Mouse (Mus musculus): ENCODE data around the gene Tcf3. TPM values are rescaled to one million over a fixed set of nuclear protein-coding genes. Genes with fewer than 3 reads are reported as not detected.

Tcf3 gene
- polyA plus RNA-seq, 1 experiment: 101 TPM

GRCm38 (mm10) chr10:80412656-80413541, 20.5 kb downstream of the Tcf3 start:
- Histone ChIP-seq H3K4me1 (ENCODE audit: control insufficient read depth, insufficient read depth, insufficient read length, low read length) (no peaks in the 10 kb centered on the region; the same call in none of the 2 replicates), H3K27ac (ENCODE audit: insufficient read depth, low read depth, low read length) (no peak overlapping the region), H3K27me3 (ENCODE audit: control insufficient read depth, insufficient read depth, low read length) (no peaks in the 10 kb centered on the region), H3K4me3 (ENCODE audit: low read depth, low read length) (no peak overlapping the region), H3K36me3 (ENCODE audit: control insufficient read depth, insufficient read depth, low read length) (peaks cover 76% of the 10 kb centered on the region)
- WGBS: 81% methylated on average over 44 of the region's 44 CpGs
- TF ChIP-seq CTCF (IDR thresholded peaks at IDR 0.05; ENCODE audit: extremely low read depth, insufficient read length, insufficient replicate concordance, low read depth, low read length) (no peak), POLR2A (IDR thresholded peaks at IDR 0.05; ENCODE audit: low read depth, low read length) (no peak)

GRCm38 (mm10) chr10:80407924-80408323, 25.5 kb downstream of the Tcf3 start:
- no peak overlapping the region for H3K4me3 ChIP-seq (ENCODE audit: low read depth, low read length)
- 33% methylated on average over 4 of the region's 4 CpGs for WGBS
- H3K27ac ChIP-seq (ENCODE audit: insufficient read depth, low read depth, low read length): no peak overlapping the region
- peaks cover 13% of the 10 kb centered on the region for H3K4me1 ChIP-seq (ENCODE audit: control insufficient read depth, insufficient read depth, insufficient read length, low read length)
- no peaks in the 10 kb centered on the region for H3K27me3 ChIP-seq (ENCODE audit: control insufficient read depth, insufficient read depth, low read length)
- H3K36me3 ChIP-seq (ENCODE audit: control insufficient read depth, insufficient read depth, low read length): peaks cover 45% of the 10 kb centered on the region
- TF ChIP-seq POLR2A (IDR thresholded peaks at IDR 0.05; ENCODE audit: low read depth, low read length) (no peak), CTCF (IDR thresholded peaks at IDR 0.05; ENCODE audit: extremely low read depth, insufficient read length, insufficient replicate concordance, low read depth, low read length) (no peak)

- Histone ChIP-seq H3K27me3 (ENCODE audit: control insufficient read depth, insufficient read depth, low read length) (no peaks in the 10 kb centered on the region), H3K36me3 (ENCODE audit: control insufficient read depth, insufficient read depth, low read length) (peaks cover 44% of the 10 kb centered on the region), H3K4me1 (ENCODE audit: control insufficient read depth, insufficient read depth, insufficient read length, low read length) (peaks cover 13% of the 10 kb centered on the region), H3K4me3 (ENCODE audit: low read depth, low read length) (peak within 1 kb of the TSS; percentile 79), H3K27ac (ENCODE audit: insufficient read depth, low read depth, low read length) (peak within 1 kb of the TSS; percentile 48)
- no peak for TF ChIP-seq CTCF (IDR thresholded peaks at IDR 0.05; ENCODE audit: extremely low read depth, insufficient read length, insufficient replicate concordance, low read depth, low read length)
- peak; percentile 53 for TF ChIP-seq POLR2A (IDR thresholded peaks at IDR 0.05; ENCODE audit: low read depth, low read length)
- under 1% methylated on average over 27 of the region's 27 CpGs for WGBS
Measured at GRCm38 (mm10) chr10:80406684-80407501, 26.6 kb downstream of the Tcf3 start, which contains the start of gene Uqcr11. TSS of gene Uqcr11 (minus strand) at chr10:80406830.

- Histone ChIP-seq H3K4me1 (ENCODE audit: control insufficient read depth, insufficient read depth, insufficient read length, low read length) (peaks cover 13% of the 10 kb centered on the region), H3K27ac (ENCODE audit: insufficient read depth, low read depth, low read length) (no peak overlapping the region), H3K27me3 (ENCODE audit: control insufficient read depth, insufficient read depth, low read length) (no peaks in the 10 kb centered on the region), H3K36me3 (ENCODE audit: control insufficient read depth, insufficient read depth, low read length) (peaks cover 36% of the 10 kb centered on the region), H3K4me3 (ENCODE audit: low read depth, low read length) (peak overlapping the region; percentile 79)
- TF ChIP-seq POLR2A (IDR thresholded peaks at IDR 0.05; ENCODE audit: low read depth, low read length) (no peak), CTCF (IDR thresholded peaks at IDR 0.05; ENCODE audit: extremely low read depth, insufficient read length, insufficient replicate concordance, low read depth, low read length) (peak; percentile 32; the same call in 1 of the 2 replicates)
- WGBS: 27% methylated on average over 10 of the region's 10 CpGs
Measured at GRCm38 (mm10) chr10:80405481-80406173, 27.8 kb downstream of the Tcf3 start.

GRCm38 (mm10) chr10:80403044-80403692, 30.3 kb downstream of the Tcf3 start:
- Histone ChIP-seq H3K27me3 (ENCODE audit: control insufficient read depth, insufficient read depth, low read length) (no peaks in the 10 kb centered on the region), H3K4me3 (ENCODE audit: low read depth, low read length) (no peak overlapping the region), H3K27ac (ENCODE audit: insufficient read depth, low read depth, low read length) (no peak overlapping the region), H3K36me3 (ENCODE audit: control insufficient read depth, insufficient read depth, low read length) (peaks cover 24% of the 10 kb centered on the region), H3K4me1 (ENCODE audit: control insufficient read depth, insufficient read depth, insufficient read length, low read length) (peaks cover 20% of the 10 kb centered on the region)
- TF ChIP-seq POLR2A (IDR thresholded peaks at IDR 0.05; ENCODE audit: low read depth, low read length) (no peak), CTCF (IDR thresholded peaks at IDR 0.05; ENCODE audit: extremely low read depth, insufficient read length, insufficient replicate concordance, low read depth, low read length) (peak; percentile 69; the same call in 1 of the 2 replicates)
- WGBS: 83% methylated on average over 4 of the region's 4 CpGs

GRCm38 (mm10) chr10:80400704-80401161, 32.7 kb downstream of the Tcf3 start:
- H3K4me1 ChIP-seq (ENCODE audit: control insufficient read depth, insufficient read depth, insufficient read length, low read length): peaks cover 21% of the 10 kb centered on the region
- peak overlapping the region; percentile 78 for H3K27ac ChIP-seq (ENCODE audit: insufficient read depth, low read depth, low read length)
- peaks cover 24% of the 10 kb centered on the region for H3K36me3 ChIP-seq (ENCODE audit: control insufficient read depth, insufficient read depth, low read length)
- WGBS: 73% methylated on average over 4 of the region's 4 CpGs
- no peak for TF ChIP-seq CTCF (IDR thresholded peaks at IDR 0.05; ENCODE audit: extremely low read depth, insufficient read length, insufficient replicate concordance, low read depth, low read length)
- no peak overlapping the region for H3K4me3 ChIP-seq (ENCODE audit: low read depth, low read length)
- H3K27me3 ChIP-seq (ENCODE audit: control insufficient read depth, insufficient read depth, low read length): no peaks in the 10 kb centered on the region

Data from small intestine, adult 2 months (tissue).